Comparison of ENCODE assay signal across 22 mouse cellular contexts in genomic region chr2:136687316-136687715, GRCm38 (mm10). TPM values are rescaled to one million over a fixed set of nuclear protein-coding genes. Genes with fewer than 3 reads are reported as not detected.
DNase-seq lines count a peak whose midpoint lies in the region; ATAC-seq lines count a peak whose summit lies in the region.
"Had no signal": no experiment of that assay in that cellular context is flagged by ENCODE, and none has a peak within 500 bp of the region (broad histone marks: within the 10 kb centered on the region; RNA-seq: fewer than 3 reads in every experiment).

No protein-coding gene starts in this region.

- H3K9me3 ChIP-seq in hindbrain, embryonic 14.5 days (ENCODE audit: control insufficient read depth, low read length), result no peaks in the 10 kb centered on the region
- H3K9me3 ChIP-seq: embryonic facial prominence, embryonic 13.5 days; forebrain, embryonic 12.5 days; heart, embryonic 12.5 days; hindbrain, embryonic 12.5 days had no signal

- H3K4me1 ChIP-seq in hindbrain, embryonic 14.5 days (replicated peaks; ENCODE audit: control insufficient read depth, insufficient read depth, low read length), result no peaks in the 10 kb centered on the region
- H3K4me1 ChIP-seq: embryonic facial prominence, embryonic 13.5 days; forebrain, embryonic 12.5 days; hindbrain, embryonic 12.5 days had no signal

- no peaks in the 10 kb centered on the region for H3K27me3 ChIP-seq in hindbrain, embryonic 14.5 days (ENCODE audit: control insufficient read depth, insufficient read depth, low read length)
- H3K27me3 ChIP-seq: embryonic facial prominence, embryonic 13.5 days; forebrain, embryonic 12.5 days; heart, embryonic 12.5 days; hindbrain, embryonic 12.5 days had no signal

- no peaks in the 10 kb centered on the region for H3K36me3 ChIP-seq in hindbrain, embryonic 14.5 days (replicated peaks; ENCODE audit: control insufficient read depth, insufficient read depth)
- H3K36me3 ChIP-seq: embryonic facial prominence, embryonic 13.5 days; forebrain, embryonic 12.5 days; G1E; heart, embryonic 12.5 days; hindbrain, embryonic 12.5 days had no signal

- 88% methylated on average over 4 of the region's 4 CpGs for WGBS in hindbrain, embryonic 14.5 days

- no peak overlapping the region for H3K4me2 ChIP-seq in hindbrain, embryonic 14.5 days (replicated peaks)
- H3K4me2 ChIP-seq: embryonic facial prominence, embryonic 13.5 days; forebrain, embryonic 12.5 days; heart, embryonic 12.5 days; hindbrain, embryonic 12.5 days had no signal

- H3K27ac ChIP-seq in hindbrain, embryonic 14.5 days, result no peak overlapping the region
- H3K27ac ChIP-seq: embryonic facial prominence, embryonic 13.5 days; forebrain, embryonic 12.5 days; hindbrain, embryonic 12.5 days; hindbrain, postnatal 0 days had no signal

- DNase-seq in cerebellum, adult 11 months, result peak; percentile 47
- DNase-seq in adipocyte (ENCODE audit: low spot score), result peak; percentile 22
- peak; percentile 56 for DNase-seq in cerebellum, adult 8-10 months
- peak; percentile 62 to 69 for DNase-seq in cerebellum, postnatal 25 days
- no peak for DNase-seq in hindbrain, embryonic 14.5 days (ENCODE audit: low spot score)
- no peak for DNase-seq in spleen, postnatal 14 days (ENCODE audit: low spot score in 2 of 2)
- DNase-seq: adrenal gland, postnatal 14 days; B cell, adult 2 months; gastrocnemius, postnatal 10 days; heart, adult 18-20 months; heart, postnatal 4 days; kidney, adult 11 months; kidney, adult 9 months had no signal

- ATAC-seq in cerebellum, adult (ENCODE audit: insufficient number of reproducible peaks, low FRiP score, low TSS enrichment), result no peak
- no peak for ATAC-seq in hindbrain, embryonic 14.5 days (ENCODE audit: low FRiP score)
- ATAC-seq: CD4-positive, CD25-positive, alpha-beta regulatory T cell, adult 4 months; forebrain, embryonic 16.5 days; hindbrain, postnatal 0 days had no signal

- H3K4me3 ChIP-seq in hindbrain, embryonic 14.5 days (replicated peaks; ENCODE audit: low read length), result no peak overlapping the region
- H3K4me3 ChIP-seq: embryonic facial prominence, embryonic 13.5 days; forebrain, embryonic 12.5 days; heart, embryonic 12.5 days; hindbrain, embryonic 12.5 days had no signal

- no peak overlapping the region for H3K9ac ChIP-seq in hindbrain, embryonic 14.5 days
- H3K9ac ChIP-seq: embryonic facial prominence, embryonic 13.5 days; forebrain, embryonic 12.5 days; heart, embryonic 12.5 days; hindbrain, embryonic 12.5 days had no signal

RNA-seq across cellular contexts. Expression of gene Snap25, which starts 25.9 kb away (rescaled TPM):
- polyA plus RNA-seq in hindbrain, embryonic 14.5 days (2014; fragmentation: Nextera tagmentation; extraction: Ambion mirVana), result 266 and 270 TPM in 2 replicates
- polyA plus RNA-seq: CD4-positive, CD25-positive, alpha-beta regulatory T cell, adult 4 months; G1E had no signal

Comparison
In these comparisons a context has a peak if more than half of its experiments do, and no peak if none do; other contexts are left out.
1. DNase-seq: peak in cerebellum, adult 11 months (single experiment), adipocyte (single experiment), cerebellum, adult 8-10 months (single experiment) and cerebellum, postnatal 25 days (2 of 2); none in hindbrain, embryonic 14.5 days (single experiment) and spleen, postnatal 14 days (0 of 2).